Mouse (Mus musculus) midbrain, embryonic 10.5 days (tissue): ENCODE results near the gene Rbm6. TPM values are rescaled to one million over a fixed set of nuclear protein-coding genes. Genes with fewer than 3 reads are reported as not detected.

Experiments
- DNase-seq: peaks from one replicate; pipeline ENCODE4 v3.0.0-alpha.2; 2017; ENCODE audit warnings: low spot score
- H3K27ac ChIP-seq: fragments of 300-500 bp; sonication (generic); replicated peaks from 2 replicates; pipeline ENCODE4 v1.5.1; 2016; ENCODE audit warnings: mild to moderate bottlenecking
- H3K27me3 ChIP-seq: fragments of 300-500 bp; sonication (generic); 2 replicates; pipeline ENCODE4 v1.6.1; 2016; ENCODE audit warnings: low read depth, mild to moderate bottlenecking; ENCODE audit not compliant: poor library complexity, severe bottlenecking
- H3K36me3 ChIP-seq: fragments of 300-500 bp; sonication (generic); 2 replicates; pipeline ENCODE4 v1.6.1; 2016; ENCODE audit warnings: mild to moderate bottlenecking, moderate library complexity
- H3K4me1 ChIP-seq: fragments of 300-500 bp; sonication (generic); 2 replicates; pipeline ENCODE4 v1.6.1; 2016
- H3K4me3 ChIP-seq: fragments of 300-500 bp; sonication (generic); 2 replicates; pipeline ENCODE4 v1.5.1; 2016; ENCODE audit warnings: mild to moderate bottlenecking, moderate library complexity
- H3K9me3 ChIP-seq: fragments of 300-500 bp; sonication (generic); replicated peaks from 2 replicates; pipeline ENCODE4 v1.6.1; 2016; ENCODE audit warnings: mild to moderate bottlenecking
- WGBS: fragments of 180-500 bp; shearing (Covaris S2); methylation state at CpG from one replicate; pipeline ENCODE4 v1.1.7; 2016; 5-methylcytosine and 5-hydroxymethylcytosine counted together
- polyA plus RNA-seq: library from polyadenylated mRNA; unstranded; fragments of >200 nt; fragmentation: Nextera tagmentation; extraction: Ambion mirVana; gene quantifications from 2 replicates; pipeline ENCODE4 v1.2.1, GENCODE M21; 2016

Rbm6 gene
- polyA plus RNA-seq, 1 experiment from 2014 or later: 101 TPM

- Histone ChIP-seq H3K9me3 (no peaks in the 10 kb centered on the region), H3K4me1 (no peaks in the 10 kb centered on the region), H3K36me3 (peaks cover 73% of the 10 kb centered on the region), H3K27me3 (no peaks in the 10 kb centered on the region), H3K4me3 (no peak overlapping the region), H3K27ac (no peak overlapping the region)
- WGBS: 95% methylated on average over 3 of the region's 3 CpGs
- no peak for DNase-seq
These were observed 14.7 kb downstream of the Rbm6 start for GRCm38 (mm10) chr9:107858343-107858742.

DNA sequence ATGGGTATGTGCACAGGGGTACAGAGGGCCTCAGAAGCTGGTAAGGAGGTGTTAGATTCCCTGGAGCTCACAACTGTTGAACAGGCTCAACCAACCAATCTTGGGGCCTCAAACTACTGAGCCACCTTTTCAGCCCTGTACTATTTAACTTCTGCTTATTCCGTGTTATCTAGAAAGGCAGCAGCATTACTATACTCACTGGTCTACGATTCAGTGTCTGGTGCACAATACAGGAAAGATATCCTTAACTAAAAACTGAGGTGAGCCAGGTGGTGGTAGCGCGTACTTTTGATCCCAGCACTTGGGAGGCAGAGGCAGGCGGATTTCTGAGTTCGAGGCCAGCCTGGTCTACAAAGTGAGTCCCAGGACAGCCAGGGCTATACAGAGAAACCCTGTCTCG lies 24.1 kb downstream of the Rbm6 start:
- H3K4me1 ChIP-seq: no peaks in the 10 kb centered on the region
- 94% methylated on average over 7 of the region's 7 CpGs for WGBS
- peaks cover 93% of the 10 kb centered on the region for H3K36me3 ChIP-seq
- H3K27me3 ChIP-seq: no peaks in the 10 kb centered on the region
- H3K4me3 ChIP-seq: no peak overlapping the region
- H3K27ac ChIP-seq: no peak overlapping the region
- H3K9me3 ChIP-seq: no peaks in the 10 kb centered on the region
- no peak for DNase-seq

GRCm38 (mm10) chr9:107842709-107843108 lies 30.3 kb downstream of the Rbm6 start:
- Histone ChIP-seq H3K36me3 (peaks cover 87% of the 10 kb centered on the region), H3K9me3 (no peaks in the 10 kb centered on the region), H3K4me1 (no peaks in the 10 kb centered on the region), H3K4me3 (no peak overlapping the region), H3K27me3 (no peaks in the 10 kb centered on the region), H3K27ac (no peak overlapping the region)
- no peak for DNase-seq
- WGBS: 94% methylated on average over 2 of the region's 2 CpGs

DNA sequence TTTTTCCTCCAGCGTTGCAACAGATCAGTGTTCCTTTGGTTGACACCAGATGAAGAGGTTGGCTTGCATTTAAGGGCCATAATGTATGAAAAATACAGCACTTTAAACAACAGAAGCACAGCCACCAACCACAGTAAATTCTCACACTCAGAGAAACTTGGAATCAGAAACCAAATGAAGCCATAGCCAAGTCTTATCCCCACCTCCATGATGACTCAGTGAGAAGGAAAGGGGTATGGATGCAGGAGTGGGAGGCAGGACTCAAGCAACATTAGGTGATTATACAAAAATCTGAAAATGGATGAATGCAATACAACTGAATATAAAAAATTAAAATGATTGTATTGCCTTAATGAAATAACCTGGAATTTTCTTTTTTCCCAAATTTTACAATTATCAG lies 34.2 kb downstream of the Rbm6 start:
- DNase-seq: no peak
- Histone ChIP-seq H3K9me3 (no peaks in the 10 kb centered on the region), H3K27ac (no peak overlapping the region), H3K27me3 (no peaks in the 10 kb centered on the region), H3K4me1 (no peaks in the 10 kb centered on the region), H3K4me3 (no peak overlapping the region), H3K36me3 (peaks cover 68% of the 10 kb centered on the region)
- WGBS: 95% methylated on average over 1 of the region's 1 CpGs

GRCm38 (mm10) chr9:107833826-107834225 lies 39.2 kb downstream of the Rbm6 start:
- Histone ChIP-seq H3K27ac (no peak overlapping the region), H3K9me3 (no peaks in the 10 kb centered on the region), H3K36me3 (peaks cover 74% of the 10 kb centered on the region), H3K27me3 (no peaks in the 10 kb centered on the region), H3K4me3 (no peak overlapping the region), H3K4me1 (no peaks in the 10 kb centered on the region)
- 91% methylated on average over 3 of the region's 3 CpGs for WGBS
- no peak for DNase-seq

DNA sequence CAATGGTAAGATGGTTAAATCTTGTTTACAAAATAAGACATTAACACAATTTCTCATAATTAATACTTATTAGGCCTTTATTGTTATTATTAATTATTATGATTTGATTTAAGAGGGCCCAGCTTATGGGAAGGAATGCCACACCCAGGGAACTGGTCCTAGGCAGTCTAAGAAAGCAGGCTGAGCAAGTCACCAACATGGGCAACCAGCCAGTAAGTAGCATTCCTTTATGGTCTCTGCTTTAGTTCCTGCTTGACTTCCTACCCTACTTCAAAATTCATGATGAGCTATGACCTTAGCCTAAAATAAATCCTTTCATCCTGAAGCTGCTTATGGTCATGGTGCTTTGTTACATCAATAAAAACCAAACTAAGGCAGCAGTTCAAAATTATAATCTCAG lies 41.3 kb downstream of the Rbm6 start:
- no peak overlapping the region for H3K27ac ChIP-seq
- no peaks in the 10 kb centered on the region for H3K27me3 ChIP-seq
- H3K4me1 ChIP-seq: no peaks in the 10 kb centered on the region
- DNase-seq: no peak
- H3K9me3 ChIP-seq: no peaks in the 10 kb centered on the region
- no peak overlapping the region for H3K4me3 ChIP-seq
- peaks cover 83% of the 10 kb centered on the region for H3K36me3 ChIP-seq

DNA sequence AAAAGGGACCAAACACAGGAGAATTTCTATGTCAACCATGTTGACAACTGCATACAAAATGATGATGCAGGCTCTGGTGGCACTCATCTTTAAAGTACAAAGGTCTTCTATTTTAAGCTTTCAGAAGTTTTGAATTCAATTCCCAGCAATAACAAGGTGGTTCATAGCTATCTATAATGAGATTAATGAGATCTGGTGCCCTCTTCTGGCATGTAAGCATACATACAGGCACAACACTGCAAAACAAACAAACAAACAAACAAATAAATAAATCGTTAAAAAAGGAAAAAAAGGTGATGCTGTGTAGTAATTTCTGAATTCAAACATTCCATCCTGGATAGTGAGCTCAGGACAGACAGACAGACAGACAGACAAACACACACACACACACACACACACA lies 60.9 kb downstream of the Rbm6 start:
- Histone ChIP-seq H3K4me1 (no peaks in the 10 kb centered on the region), H3K4me3 (no peak overlapping the region), H3K36me3 (peaks cover 80% of the 10 kb centered on the region), H3K27ac (no peak overlapping the region), H3K27me3 (no peaks in the 10 kb centered on the region), H3K9me3 (no peaks in the 10 kb centered on the region)
- DNase-seq: no peak
- 74% methylated on average over 1 of the region's 1 CpGs for whole genome bisulfite sequencing

DNA sequence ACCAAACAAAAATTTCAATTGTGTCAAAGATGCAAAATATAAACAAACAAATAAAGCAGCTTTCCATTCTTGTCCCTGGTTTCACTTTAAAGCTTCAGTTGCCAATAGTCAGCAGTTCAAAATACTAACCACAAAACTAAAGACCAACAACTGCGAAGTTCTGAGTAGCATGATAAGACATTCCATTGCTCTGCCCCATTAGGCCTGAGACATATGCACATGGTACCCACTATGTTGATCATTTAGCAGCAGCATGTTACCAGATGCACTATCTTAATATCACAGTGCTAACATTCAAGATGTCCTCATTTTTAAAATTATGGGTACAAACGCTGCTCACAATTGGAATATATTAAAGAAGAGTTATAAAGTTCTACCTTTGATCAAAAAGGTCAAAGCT lies 62.1 kb downstream of the Rbm6 start:
- H3K36me3 ChIP-seq: peaks cover 77% of the 10 kb centered on the region
- H3K4me3 ChIP-seq: no peak overlapping the region
- H3K4me1 ChIP-seq: no peaks in the 10 kb centered on the region
- DNase-seq: no peak
- H3K27me3 ChIP-seq: no peaks in the 10 kb centered on the region
- 95% methylated on average over 2 of the region's 2 CpGs for WGBS
- H3K27ac ChIP-seq: no peak overlapping the region
- H3K9me3 ChIP-seq: no peaks in the 10 kb centered on the region

GRCm38 (mm10) chr9:107791714-107792113 lies 81.3 kb downstream of the Rbm6 start:
- no peak overlapping the region for H3K27ac ChIP-seq
- WGBS: 91% methylated on average over 6 of the region's 6 CpGs
- H3K9me3 ChIP-seq: no peaks in the 10 kb centered on the region
- H3K4me3 ChIP-seq: no peak overlapping the region
- peaks cover 84% of the 10 kb centered on the region for H3K36me3 ChIP-seq
- no peaks in the 10 kb centered on the region for H3K4me1 ChIP-seq
- DNase-seq: no peak
- no peaks in the 10 kb centered on the region for H3K27me3 ChIP-seq

- H3K27ac ChIP-seq: no peak overlapping the region
- H3K4me3 ChIP-seq: no peak overlapping the region
- no peaks in the 10 kb centered on the region for H3K9me3 ChIP-seq
- 94% methylated on average over 11 of the region's 11 CpGs for WGBS
- no peaks in the 10 kb centered on the region for H3K4me1 ChIP-seq
- peaks cover 98% of the 10 kb centered on the region for H3K36me3 ChIP-seq
- H3K27me3 ChIP-seq: no peaks in the 10 kb centered on the region
- DNase-seq: no peak
These were observed 90.4 kb downstream of the Rbm6 start for GRCm38 (mm10) chr9:107782536-107783203.

GRCm38 (mm10) chr9:107776809-107777208 lies 96.2 kb downstream of the Rbm6 start:
- H3K36me3 ChIP-seq: peaks cover 93% of the 10 kb centered on the region
- no peak overlapping the region for H3K4me3 ChIP-seq
- no peaks in the 10 kb centered on the region for H3K9me3 ChIP-seq
- no peaks in the 10 kb centered on the region for H3K27me3 ChIP-seq
- H3K27ac ChIP-seq: no peak overlapping the region
- no peak for DNase-seq
- H3K4me1 ChIP-seq: no peaks in the 10 kb centered on the region

- no peaks in the 10 kb centered on the region for H3K27me3 ChIP-seq
- no peak for DNase-seq
- H3K4me3 ChIP-seq: no peak overlapping the region
- H3K9me3 ChIP-seq: no peaks in the 10 kb centered on the region
- H3K27ac ChIP-seq: no peak overlapping the region
- H3K36me3 ChIP-seq: peaks cover 70% of the 10 kb centered on the region
- peaks cover 10% of the 10 kb centered on the region for H3K4me1 ChIP-seq
- 90% methylated on average over 3 of the region's 3 CpGs for WGBS
These were observed 98.6 kb downstream of the Rbm6 start for GRCm38 (mm10) chr9:107774411-107774810.

DNA sequence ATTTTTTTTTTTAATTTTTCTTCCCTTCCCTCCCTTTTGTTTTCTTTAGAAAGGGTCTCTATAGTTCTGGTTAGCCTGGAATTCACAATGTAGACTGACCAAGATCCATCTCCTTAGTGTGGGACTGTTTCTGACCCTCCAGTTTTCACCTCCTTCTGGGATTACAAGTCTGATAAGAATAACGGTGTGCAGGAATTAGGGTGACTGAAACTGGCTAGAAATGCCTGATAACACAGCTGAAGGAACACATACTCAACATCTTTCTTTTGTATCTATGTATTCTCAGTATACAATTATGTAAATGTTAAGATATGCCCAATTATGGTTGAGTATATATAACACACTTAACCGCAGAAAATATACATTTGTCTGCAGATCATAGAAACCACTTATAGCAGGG lies 101.3 kb downstream of the Rbm6 start:
- Histone ChIP-seq H3K36me3 (peaks cover 72% of the 10 kb centered on the region), H3K4me1 (peaks cover 19% of the 10 kb centered on the region), H3K27ac (no peak overlapping the region), H3K9me3 (no peaks in the 10 kb centered on the region), H3K27me3 (no peaks in the 10 kb centered on the region), H3K4me3 (no peak overlapping the region)
- no peak for DNase-seq
- WGBS: 69% methylated on average over 2 of the region's 2 CpGs
